Mouse (Mus musculus): ENCODE results near the gene C9orf72.

Gene C9orf72

GRCm38 (mm10) chr4:35177926-35178645 lies 47.9 kb downstream of the C9orf72 start:
- intact Hi-C loops (cut with DNase I): no loop called here

- intact Hi-C loops (cut with DNase I): no loop called here
Observed at GRCm38 (mm10) chr4:35175566-35175965, 50.4 kb downstream of the C9orf72 start.

- intact Hi-C loops (cut with DNase I): no loop called here
Observed at GRCm38 (mm10) chr4:35173551-35173950, 52.4 kb downstream of the C9orf72 start.

- intact Hi-C loops (cut with DNase I): no loop called here
Observed at GRCm38 (mm10) chr4:35172471-35172870, 53.5 kb downstream of the C9orf72 start.

GRCm38 (mm10) chr4:35169571-35170125 lies 56.3 kb downstream of the C9orf72 start:
- intact Hi-C loops (cut with DNase I): no loop called here

- intact Hi-C loops (cut with DNase I): no loop called here
Observed at GRCm38 (mm10) chr4:35167855-35168254, 58.1 kb downstream of the C9orf72 start.

- intact Hi-C loops (cut with DNase I): no loop called here
Observed at GRCm38 (mm10) chr4:35165947-35166346, 60.0 kb downstream of the C9orf72 start.

- intact Hi-C loops (cut with DNase I): no loop called here
Observed at GRCm38 (mm10) chr4:35165275-35165674, 60.7 kb downstream of the C9orf72 start.

- intact Hi-C loops (cut with DNase I): loop anchor here (2.0 kb wide), 1 partner anchor 197 kb away; no protein-coding TSS in a partner anchor
Observed at GRCm38 (mm10) chr4:35157815-35158214, 68.2 kb downstream of the C9orf72 start.

- intact Hi-C loops (cut with DNase I): loop anchor here (2.0 kb wide), 1 partner anchor 196 kb away; no protein-coding TSS in a partner anchor
Observed at GRCm38 (mm10) chr4:35156751-35157611, 69.0 kb downstream of the C9orf72 start, which contains the start of gene Mob3b. Mob3b (minus strand) TSS chr4:35157484.

- intact Hi-C loops (cut with DNase I): loop anchor here (2.0 kb wide), 1 partner anchor 195 kb away; no protein-coding TSS in a partner anchor
Observed at GRCm38 (mm10) chr4:35156149-35156611, 69.8 kb downstream of the C9orf72 start.

GRCm38 (mm10) chr4:35155132-35155922 lies 70.6 kb downstream of the C9orf72 start:
- intact Hi-C loops (cut with DNase I): no loop called here

GRCm38 (mm10) chr4:35154051-35154450 lies 71.9 kb downstream of the C9orf72 start:
- intact Hi-C loops (cut with DNase I): loop anchor here (5.0 kb wide), 1 partner anchor 52 kb away; no protein-coding TSS in a partner anchor

- intact Hi-C loops (cut with DNase I): loop anchor here (5.0 kb wide), 1 partner anchor 49 kb away; no protein-coding TSS in a partner anchor
Observed at GRCm38 (mm10) chr4:35151756-35152155, 74.2 kb downstream of the C9orf72 start, which contains the start of gene Ifnk. Ifnk (plus strand) TSS chr4:35152056.

GRCm38 (mm10) chr4:35150706-35151105 lies 75.3 kb downstream of the C9orf72 start:
- intact Hi-C loops (cut with DNase I): loop anchor here (5.0 kb wide), 1 partner anchor 48 kb away; no protein-coding TSS in a partner anchor

GRCm38 (mm10) chr4:35148326-35148725 lies 77.6 kb downstream of the C9orf72 start:
- intact Hi-C loops (cut with DNase I): loop anchor here (10.0 kb wide), 1 partner anchor 164 kb away; no protein-coding TSS in a partner anchor

- intact Hi-C loops (cut with DNase I): loop anchor here (10.0 kb wide), 1 partner anchor 162 kb away; no protein-coding TSS in a partner anchor
Observed at GRCm38 (mm10) chr4:35146597-35146996, 79.4 kb downstream of the C9orf72 start.

- intact Hi-C loops (cut with DNase I): loop anchor here (10.0 kb wide), 1 partner anchor 161 kb away; no protein-coding TSS in a partner anchor
Observed at GRCm38 (mm10) chr4:35145726-35146125, 80.2 kb downstream of the C9orf72 start.

GRCm38 (mm10) chr4:35143472-35144102 lies 82.4 kb downstream of the C9orf72 start:
- intact Hi-C loops (cut with DNase I): loop anchor here (10.0 kb wide), 1 partner anchor 159 kb away; no protein-coding TSS in a partner anchor
